Mouse (Mus musculus) liver, embryonic 13.5 days (tissue): Measurements from ENCODE around the gene Sgsm1. TPM values are rescaled to one million over a fixed set of nuclear protein-coding genes. Genes with fewer than 3 reads are reported as not detected.

Source experiments
- ATAC-seq: fragments of 200-750 bp; cut with Nextera tagmentation; 2 replicates; pipeline ENCODE4 v1.8.0; 2017; ENCODE audit warnings: low read depth, mild to moderate bottlenecking, moderate number of reproducible peaks, moderate library complexity
- DNase-seq: peaks from one replicate; pipeline ENCODE4 v3.0.0; 2022
- H3K27ac ChIP-seq: fragments of 300-500 bp; sonication (generic); 2 replicates; pipeline ENCODE4 v1.5.1; 2015; ENCODE audit warnings: moderate library complexity, mild to moderate bottlenecking, inconsistent platforms
- H3K27me3 ChIP-seq: fragments of 300-500 bp; sonication (generic); 2 replicates; pipeline ENCODE4 v1.6.1; 2015; ENCODE audit warnings: mild to moderate bottlenecking, inconsistent platforms
- H3K36me3 ChIP-seq: fragments of 300-500 bp; sonication (generic); 2 replicates; pipeline ENCODE4 v1.6.1; 2015; ENCODE audit warnings: mild to moderate bottlenecking, inconsistent platforms
- H3K4me1 ChIP-seq: fragments of 300-500 bp; sonication (generic); replicated peaks from 2 replicates; pipeline ENCODE4 v1.6.1; 2015; ENCODE audit warnings: inconsistent platforms
- H3K4me2 ChIP-seq: fragments of 300-500 bp; sonication (generic); 2 replicates; pipeline ENCODE4 v1.6.1; 2015; ENCODE audit warnings: inconsistent platforms, mild to moderate bottlenecking, moderate library complexity
- H3K4me3 ChIP-seq: fragments of 300-500 bp; sonication (generic); replicated peaks from 2 replicates; pipeline ENCODE4 v1.5.1; 2015; ENCODE audit warnings: mild to moderate bottlenecking, inconsistent platforms
- H3K9ac ChIP-seq: fragments of 300-500 bp; sonication (generic); 2 replicates; pipeline ENCODE4 v1.6.1; 2015; ENCODE audit warnings: mild to moderate bottlenecking, inconsistent platforms
- H3K9me3 ChIP-seq: fragments of 300-500 bp; sonication (generic); replicated peaks from 2 replicates; pipeline ENCODE4 v1.6.1; 2016; ENCODE audit warnings: inconsistent platforms
- WGBS: fragments of 180-500 bp; shearing (Covaris S2); methylation state at CpG from one replicate; pipeline ENCODE4 v1.1.7; 2015; ENCODE audit not compliant: insufficient replicate concordance; 5-methylcytosine and 5-hydroxymethylcytosine counted together
- polyA plus RNA-seq: library from polyadenylated mRNA; unstranded; fragments of >200 nt; fragmentation: Nextera tagmentation; extraction: Ambion mirVana; gene quantifications from 2 replicates; pipeline ENCODE4 v1.2.1, GENCODE M21; 2015

Sgsm1 gene
- polyA plus RNA-seq, 1 experiment from 2014 or later: 1.4 TPM

GRCm38 (mm10) chr5:113214041-113214440 is 96.5 kb downstream of the Sgsm1 start:
- Histone ChIP-seq H3K9ac (no peak overlapping the region), H3K9me3 (no peaks in the 10 kb centered on the region), H3K27ac (no peak overlapping the region), H3K36me3 (no peaks in the 10 kb centered on the region), H3K4me3 (no peak overlapping the region), H3K4me2 (no peak overlapping the region), H3K27me3 (no peaks in the 10 kb centered on the region), H3K4me1 (peaks cover 29% of the 10 kb centered on the region)
- DNase-seq (no peak), ATAC-seq (no peak)
- WGBS: 71% methylated on average over 8 of the region's 8 CpGs

GRCm38 (mm10) chr5:113212156-113212835 is 98.3 kb downstream of the Sgsm1 start:
- 62% methylated on average over 10 of the region's 10 CpGs for WGBS
- Histone ChIP-seq H3K9ac (no peak overlapping the region), H3K27ac (no peak overlapping the region), H3K4me3 (no peak overlapping the region), H3K9me3 (no peaks in the 10 kb centered on the region), H3K4me1 (peaks cover 43% of the 10 kb centered on the region), H3K27me3 (no peaks in the 10 kb centered on the region), H3K36me3 (no peaks in the 10 kb centered on the region), H3K4me2 (no peak overlapping the region)
- DNase-seq (no peak), ATAC-seq (no peak)

GRCm38 (mm10) chr5:113210314-113210713 is 100.3 kb downstream of the Sgsm1 start:
- H3K4me2 ChIP-seq: no peak overlapping the region
- no peaks in the 10 kb centered on the region for H3K36me3 ChIP-seq
- no peaks in the 10 kb centered on the region for H3K9me3 ChIP-seq
- H3K27me3 ChIP-seq: no peaks in the 10 kb centered on the region
- 53% methylated on average over 6 of the region's 6 CpGs for WGBS
- ATAC-seq (no peak), DNase-seq (no peak)
- peaks cover 55% of the 10 kb centered on the region for H3K4me1 ChIP-seq
- H3K4me3 ChIP-seq: no peak overlapping the region
- peak overlapping the region; percentile 50 for H3K27ac ChIP-seq
- no peak overlapping the region for H3K9ac ChIP-seq

GRCm38 (mm10) chr5:113209898-113210297 is 100.7 kb downstream of the Sgsm1 start:
- Histone ChIP-seq H3K9me3 (no peaks in the 10 kb centered on the region), H3K4me3 (no peak overlapping the region), H3K27ac (peak overlapping the region; percentile 50), H3K36me3 (no peaks in the 10 kb centered on the region), H3K27me3 (no peaks in the 10 kb centered on the region), H3K9ac (no peak overlapping the region), H3K4me2 (no peak overlapping the region), H3K4me1 (peaks cover 57% of the 10 kb centered on the region)
- DNase-seq (no peak), ATAC-seq (no peak)
- 47% methylated on average over 13 of the region's 13 CpGs for WGBS

GRCm38 (mm10) chr5:113209401-113209750 is 101.2 kb downstream of the Sgsm1 start:
- DNase-seq: no peak
- no peak for ATAC-seq
- Histone ChIP-seq H3K4me2 (no peak overlapping the region), H3K4me1 (peaks cover 57% of the 10 kb centered on the region), H3K27me3 (no peaks in the 10 kb centered on the region), H3K4me3 (no peak overlapping the region), H3K27ac (peak overlapping the region; percentile 50), H3K36me3 (no peaks in the 10 kb centered on the region), H3K9me3 (no peaks in the 10 kb centered on the region), H3K9ac (no peak overlapping the region)
- 56% methylated on average over 11 of the region's 11 CpGs for WGBS

GRCm38 (mm10) chr5:113208622-113209400 is 101.8 kb downstream of the Sgsm1 start:
- Histone ChIP-seq H3K27ac (peak overlapping the region; percentile 50; the same call in 1 of the 2 replicates), H3K4me1 (peaks cover 57% of the 10 kb centered on the region), H3K9me3 (no peaks in the 10 kb centered on the region), H3K9ac (no peak overlapping the region), H3K4me3 (no peak overlapping the region), H3K4me2 (no peak overlapping the region), H3K27me3 (no peaks in the 10 kb centered on the region), H3K36me3 (no peaks in the 10 kb centered on the region)
- ATAC-seq (no peak), DNase-seq (no peak)
- WGBS: 51% methylated on average over 11 of the region's 11 CpGs

- Histone ChIP-seq H3K9ac (no peak overlapping the region), H3K4me1 (peaks cover 57% of the 10 kb centered on the region), H3K9me3 (no peaks in the 10 kb centered on the region), H3K4me3 (no peak overlapping the region), H3K27me3 (no peaks in the 10 kb centered on the region), H3K27ac (peak overlapping the region; percentile 13), H3K36me3 (no peaks in the 10 kb centered on the region), H3K4me2 (no peak overlapping the region)
- DNase-seq (no peak), ATAC-seq (no peak)
- 43% methylated on average over 4 of the region's 4 CpGs for WGBS
Observed at GRCm38 (mm10) chr5:113208048-113208447, 102.5 kb downstream of the Sgsm1 start.

GRCm38 (mm10) chr5:113206670-113207352 is 103.8 kb downstream of the Sgsm1 start:
- Histone ChIP-seq H3K9ac (no peak overlapping the region), H3K4me2 (no peak overlapping the region), H3K36me3 (no peaks in the 10 kb centered on the region), H3K4me1 (peaks cover 57% of the 10 kb centered on the region), H3K27me3 (no peaks in the 10 kb centered on the region), H3K9me3 (no peaks in the 10 kb centered on the region), H3K4me3 (no peak overlapping the region), H3K27ac (no peak overlapping the region; the same call in 1 of the 2 replicates)
- WGBS: 25% methylated on average over 9 of the region's 9 CpGs
- ATAC-seq: no peak
- no peak for DNase-seq

GRCm38 (mm10) chr5:113204193-113204592 is 106.4 kb downstream of the Sgsm1 start:
- Histone ChIP-seq H3K27ac (no peak overlapping the region), H3K9me3 (no peaks in the 10 kb centered on the region), H3K9ac (no peak overlapping the region), H3K4me3 (no peak overlapping the region), H3K4me1 (peaks cover 48% of the 10 kb centered on the region), H3K4me2 (no peak overlapping the region), H3K27me3 (no peaks in the 10 kb centered on the region), H3K36me3 (no peaks in the 10 kb centered on the region)
- 75% methylated on average over 9 of the region's 9 CpGs for WGBS
- no peak for ATAC-seq
- no peak for DNase-seq

- no peaks in the 10 kb centered on the region for H3K27me3 ChIP-seq
- no peaks in the 10 kb centered on the region for H3K36me3 ChIP-seq
- H3K27ac ChIP-seq: no peak overlapping the region; the same call in 1 of the 2 replicates
- H3K9me3 ChIP-seq: no peaks in the 10 kb centered on the region
- peaks cover 23% of the 10 kb centered on the region for H3K4me1 ChIP-seq
- ATAC-seq (no peak), DNase-seq (no peak)
- H3K4me2 ChIP-seq: no peak overlapping the region
- 73% methylated on average over 10 of the region's 10 CpGs for WGBS
- H3K4me3 ChIP-seq: no peak overlapping the region
- no peak overlapping the region for H3K9ac ChIP-seq
Observed at GRCm38 (mm10) chr5:113199772-113200134, 110.8 kb downstream of the Sgsm1 start.

- H3K4me1 ChIP-seq: peaks cover 23% of the 10 kb centered on the region
- H3K4me3 ChIP-seq: no peak overlapping the region
- H3K27me3 ChIP-seq: no peaks in the 10 kb centered on the region
- ATAC-seq (no peak), DNase-seq (no peak)
- H3K27ac ChIP-seq: peak overlapping the region; percentile 34
- no peak overlapping the region for H3K9ac ChIP-seq
- no peaks in the 10 kb centered on the region for H3K36me3 ChIP-seq
- H3K9me3 ChIP-seq: no peaks in the 10 kb centered on the region
- 47% methylated on average over 8 of the region's 8 CpGs for WGBS
- H3K4me2 ChIP-seq: no peak overlapping the region
Observed at GRCm38 (mm10) chr5:113199126-113199771, 111.3 kb downstream of the Sgsm1 start.
